Mouse (Mus musculus): Measurements from ENCODE around the gene Gm9970. TPM values are rescaled to one million over a fixed set of nuclear protein-coding genes. Genes with fewer than 3 reads are reported as not detected.

Gene Gm9970
- total and polyA plus RNA-seq, 3 experiments: 0.24 TPM; not detected in 2

DNA sequence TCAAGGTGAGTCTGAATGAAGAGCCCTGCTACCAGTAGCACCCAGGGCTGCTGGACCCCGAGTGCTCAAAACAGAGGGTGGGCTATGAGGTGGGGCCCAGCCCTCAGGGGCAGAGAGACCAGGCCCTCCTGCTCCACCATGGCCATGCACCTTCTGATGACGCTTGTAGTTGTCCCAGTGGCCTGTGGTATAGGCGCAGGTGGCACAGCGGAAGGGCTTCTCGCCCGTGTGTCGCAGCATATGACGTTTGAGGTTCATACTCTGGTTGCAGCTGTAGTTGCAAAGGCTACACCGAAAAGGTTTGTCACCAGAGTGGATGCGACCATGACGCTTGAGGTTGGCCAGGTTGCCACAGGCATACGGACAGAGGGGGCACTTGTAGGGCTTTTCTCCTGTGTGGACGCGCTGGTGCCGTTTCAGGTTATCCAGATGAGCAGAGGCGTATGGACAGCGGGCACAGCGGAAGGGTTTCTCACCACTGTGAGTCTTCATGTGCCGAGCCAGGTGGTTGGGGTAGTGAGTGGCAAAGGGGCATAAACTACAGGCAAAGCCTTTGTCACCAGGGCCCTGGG is 41.6 kb downstream of the Gm9970 start:
- no peak overlapping the region for H3K27ac ChIP-seq (ENCODE audit: control insufficient read depth, low read depth, low read length)
- H3K9ac ChIP-seq (ENCODE audit: control insufficient read depth, low read depth, low read length, poor library complexity, severe bottlenecking): no peak overlapping the region
- no peaks in the 10 kb centered on the region; a peak in 1 of 4 replicates for H3K4me1 ChIP-seq (ENCODE audit: control insufficient read depth in 1 of 2, insufficient read depth in 2 of 2, low read length in 2 of 2)
- H3K79me2 ChIP-seq (ENCODE audit: control insufficient read depth, insufficient read depth, low read length, poor library complexity): peaks cover 13% of the 10 kb centered on the region
- H3K4me3 ChIP-seq (ENCODE audit: control insufficient read depth in 1 of 2, insufficient read depth in 1 of 2, low read depth in 2 of 2, low read length in 2 of 2): no peak overlapping the region
- no peaks in the 10 kb centered on the region for H3K27me3 ChIP-seq (ENCODE audit: control insufficient read depth in 1 of 2, insufficient read depth in 2 of 2, low read length in 2 of 2)
- H3K36me3 ChIP-seq (ENCODE audit: control insufficient read depth in 1 of 2, insufficient read depth in 2 of 2, low read length in 2 of 2): peaks cover 9 to 10% of the 10 kb centered on the region in 2 experiments
- DNase-seq (ENCODE audit: low read depth, low spot score): no peak
- TF ChIP-seq POLR2A (IDR thresholded peaks at IDR 0.05; ENCODE audit: control insufficient read depth in 1 of 2, insufficient read depth in 1 of 2, low read depth in 1 of 2, low read length in 2 of 2, poor library complexity in 1 of 2) (peak; percentile 18 to 43; a peak in 1 of 4 replicates), ZC3H11A (IDR thresholded peaks at IDR 0.05; ENCODE audit: low read depth, low read length) (no peak), POLR2AphosphoS2 (IDR thresholded peaks at IDR 0.05; ENCODE audit: low read length) (peak; percentile 2; the same call in 1 of the 2 replicates)
- H3K9me3 ChIP-seq (replicated peaks; ENCODE audit: insufficient read depth, low read length): no peaks in the 10 kb centered on the region

- H3K4me3 ChIP-seq (ENCODE audit: control insufficient read depth in 1 of 2, insufficient read depth in 1 of 2, low read depth in 2 of 2, low read length in 2 of 2): no peak overlapping the region
- H3K9ac ChIP-seq (ENCODE audit: control insufficient read depth, low read depth, low read length, poor library complexity, severe bottlenecking): no peak overlapping the region
- no peaks in the 10 kb centered on the region for H3K9me3 ChIP-seq (replicated peaks; ENCODE audit: insufficient read depth, low read length)
- H3K36me3 ChIP-seq (ENCODE audit: control insufficient read depth in 1 of 2, insufficient read depth in 2 of 2, low read length in 2 of 2): peaks cover 6 to 14% of the 10 kb centered on the region in 2 experiments
- no peak overlapping the region for H3K27ac ChIP-seq (ENCODE audit: control insufficient read depth, low read depth, low read length)
- H3K4me1 ChIP-seq (ENCODE audit: control insufficient read depth in 1 of 2, insufficient read depth in 2 of 2, low read length in 2 of 2): no peaks in the 10 kb centered on the region; a peak in 1 of 4 replicates
- no peaks in the 10 kb centered on the region for H3K27me3 ChIP-seq (ENCODE audit: control insufficient read depth in 1 of 2, insufficient read depth in 2 of 2, low read length in 2 of 2)
- H3K79me2 ChIP-seq (ENCODE audit: control insufficient read depth, insufficient read depth, low read length, poor library complexity): peaks cover 16% of the 10 kb centered on the region
- peak in 1 of 2 experiments; percentile 31; a peak in 1 of 4 replicates for TF ChIP-seq POLR2A (IDR thresholded peaks at IDR 0.05; ENCODE audit: control insufficient read depth in 1 of 2, insufficient read depth in 1 of 2, low read depth in 1 of 2, low read length in 2 of 2, poor library complexity in 1 of 2)
- TF ChIP-seq MYB (IDR thresholded peaks at IDR 0.05; ENCODE audit: low read depth, low read length): no peak
- TF ChIP-seq POLR2AphosphoS2 (IDR thresholded peaks at IDR 0.05; ENCODE audit: low read length): peak; percentile 83
- no peak for TF ChIP-seq RCOR1 (IDR thresholded peaks at IDR 0.05; ENCODE audit: low read depth, low read length)
- TF ChIP-seq SIN3A (IDR thresholded peaks at IDR 0.05; ENCODE audit: low read length): no peak
- no peak for TF ChIP-seq BHLHE40 (IDR thresholded peaks at IDR 0.05; ENCODE audit: borderline replicate concordance, low read depth, low read length)
- no peak for TF ChIP-seq UBTF (IDR thresholded peaks at IDR 0.05; ENCODE audit: borderline replicate concordance, insufficient read depth, low read depth, low read length)
- TF ChIP-seq ELF1 (IDR thresholded peaks at IDR 0.05; ENCODE audit: low read depth, low read length): no peak
- DNase-seq (ENCODE audit: low read depth, low spot score): no peak
Observed at GRCm38 (mm10) chr5:31198616-31199320, 42.3 kb downstream of the Gm9970 start.

GRCm38 (mm10) chr5:31198170-31198569 is 42.9 kb downstream of the Gm9970 start:
- Histone ChIP-seq H3K27me3 (ENCODE audit: control insufficient read depth in 1 of 2, insufficient read depth in 2 of 2, low read length in 2 of 2) (no peaks in the 10 kb centered on the region), H3K4me1 (ENCODE audit: control insufficient read depth in 1 of 2, insufficient read depth in 2 of 2, low read length in 2 of 2) (no peaks in the 10 kb centered on the region; a peak in 1 of 4 replicates), H3K27ac (ENCODE audit: control insufficient read depth, low read depth, low read length) (no peak overlapping the region)

More at GRCm38 (mm10) chr5:31198170-31198569, 42.9 kb downstream of the Gm9970 start:
- TF ChIP-seq POLR2AphosphoS5 (IDR thresholded peaks at IDR 0.05; ENCODE audit: borderline replicate concordance, low read depth, low read length): 0 out of 2 replicates have a peak, but pooled peaks have one; percentile 27
- TF ChIP-seq KAT2A (conservative IDR thresholded peaks at IDR 0.05; ENCODE audit: low read depth, low read length): no peak
- no peak for TF ChIP-seq ZKSCAN1 (IDR thresholded peaks at IDR 0.05; ENCODE audit: low read depth, low read length)
- TF ChIP-seq MAZ (IDR thresholded peaks at IDR 0.05; ENCODE audit: low read depth, low read length): no peak
- TF ChIP-seq POLR2A (IDR thresholded peaks at IDR 0.05; ENCODE audit: control insufficient read depth in 1 of 2, insufficient read depth in 1 of 2, low read depth in 1 of 2, low read length in 2 of 2, poor library complexity in 1 of 2): no peak
- TF ChIP-seq JUND (IDR thresholded peaks at IDR 0.05; ENCODE audit: low read depth, low read length): no peak
- no peak for TF ChIP-seq TCF12 (IDR thresholded peaks at IDR 0.05; ENCODE audit: low read depth, low read length)
- Histone ChIP-seq H3K79me2 (ENCODE audit: control insufficient read depth, insufficient read depth, low read length, poor library complexity) (peaks cover 22% of the 10 kb centered on the region), H3K9me3 (replicated peaks; ENCODE audit: insufficient read depth, low read length) (no peaks in the 10 kb centered on the region), H3K9ac (ENCODE audit: control insufficient read depth, low read depth, low read length, poor library complexity, severe bottlenecking) (no peak overlapping the region), H3K4me3 (ENCODE audit: control insufficient read depth in 1 of 2, insufficient read depth in 1 of 2, low read depth in 2 of 2, low read length in 2 of 2) (no peak overlapping the region), H3K36me3 (ENCODE audit: control insufficient read depth in 1 of 2, insufficient read depth in 2 of 2, low read length in 2 of 2) (peaks cover 4 to 14% of the 10 kb centered on the region in 2 experiments)
- DNase-seq (ENCODE audit: low read depth, low spot score): no peak
